Mouse (Mus musculus): ENCODE measurements around the gene Hnrnpa0. TPM values are rescaled to one million over a fixed set of nuclear protein-coding genes. Genes with fewer than 3 reads are reported as not detected.

The Hnrnpa0 gene
- 44.3 and 53.3 TPM in 2 replicates for polyA plus RNA-seq (2012; rRNA removed)

GRCm38 (mm10) chr13:58128396-58128767 is at the start of gene Hnrnpa0:
TSS of gene Hnrnpa0 (minus strand) at chr13:58128556.

GRCm38 (mm10) chr13:58157447-58158098 is 29.2 kb upstream of the Hnrnpa0 start, which contains the start of gene Idnk:
TSS of gene Idnk (plus strand) at chr13:58157649.

GRCm38 (mm10) chr13:58113061-58113900 is 15.1 kb downstream of the Hnrnpa0 start, which contains the start of gene Klhl3:
TSS of gene Klhl3 (minus strand) at chr13:58113592.

Other genes with a start within 250 kb of the Hnrnpa0 start
- 0.02 TPM in 2 replicates for gene Spock1, start 220.2 kb downstream of the Hnrnpa0 start, polyA plus RNA-seq (2012; rRNA removed)
- gene Klhl3, start 15.0 kb downstream of the Hnrnpa0 start, polyA plus RNA-seq (2012; rRNA removed) = 1.4 and 1.7 TPM in 2 replicates
- gene Idnk, start 29.1 kb upstream of the Hnrnpa0 start, polyA plus RNA-seq (2012; rRNA removed) = 12.9 and 13.3 TPM in 2 replicates
- gene Ubqln1, start 87.1 kb upstream of the Hnrnpa0 start, polyA plus RNA-seq (2012; rRNA removed) = 39.5 and 41.0 TPM in 2 replicates
- 6.8 and 8.0 TPM in 2 replicates for gene Gkap1, start 147.1 kb upstream of the Hnrnpa0 start, polyA plus RNA-seq (2012; rRNA removed)
- 0.10 TPM in 2 replicates for gene Kif27, start 230.6 kb upstream of the Hnrnpa0 start, polyA plus RNA-seq (2012; rRNA removed)

Data from liver, embryonic 18 days (tissue).